Mouse (Mus musculus) stomach, postnatal 0 days (tissue): ENCODE data around the gene Kantr.

Source experiments
- CTCF ChIP-seq: IDR thresholded peaks from 2 replicates; pipeline ENCODE4 v1.5.1; 2016; ENCODE audit warnings: antibody characterized with exemption, low read depth, mild to moderate bottlenecking, moderate library complexity
- EP300 ChIP-seq: optimal IDR thresholded peaks from 2 replicates; pipeline ENCODE3; 2016; ENCODE audit warnings: antibody characterized with exemption

- TF ChIP-seq CTCF (no peak), EP300 (no peak)
These were observed 41.3 kb upstream of the Kantr start, which contains the start of gene Gpr173 for GRCm38 (mm10) chrX:152368397-152369273.
